Mouse (Mus musculus): Measurements from ENCODE around the gene Aco2.

DNA sequence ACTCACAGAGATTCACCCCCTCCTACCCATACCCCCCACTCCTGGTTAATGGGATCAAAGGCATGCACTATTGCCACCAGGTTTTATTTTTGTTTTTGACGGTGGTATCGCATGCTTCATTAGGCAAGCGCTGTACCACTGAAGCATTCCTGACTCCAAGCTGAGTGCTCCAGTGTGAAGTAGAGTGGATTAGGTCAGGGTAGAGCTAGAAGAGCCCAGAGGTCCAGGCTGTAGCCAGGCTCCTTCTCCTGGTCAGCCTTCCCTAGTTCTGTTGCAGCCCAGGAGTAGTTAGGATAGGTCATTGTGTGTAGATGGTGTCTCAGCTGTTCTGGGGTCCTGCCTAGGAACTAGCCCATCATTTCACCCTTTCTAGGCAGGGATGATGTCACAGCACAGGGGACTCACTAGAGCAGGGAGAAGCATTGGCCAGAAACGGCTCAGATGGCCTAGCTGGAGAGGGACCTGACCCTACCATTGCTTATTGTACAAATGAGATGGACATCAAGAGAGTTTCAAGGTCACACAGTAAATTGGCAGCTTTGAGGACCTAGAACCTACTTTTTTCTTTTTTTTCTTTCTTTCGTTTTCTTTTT is 27.0 kb upstream of the Aco2 start:
- no peak for TF ChIP-seq GATA1 (IDR thresholded peaks at IDR 0.05; ENCODE audit: borderline replicate concordance, low read length)
- TF ChIP-seq FLI1 (IDR thresholded peaks at IDR 0.05; ENCODE audit: low read length): no peak

Data from megakaryocyte, embryonic 14.5 days (primary cell).